Mouse (Mus musculus): Measurements from ENCODE around the gene Stat3. TPM values are rescaled to one million over a fixed set of nuclear protein-coding genes. Genes with fewer than 3 reads are reported as not detected.

Gene Stat3
- polyA plus RNA-seq, 1 experiment from 2014 or later: 45.1 TPM

DNA sequence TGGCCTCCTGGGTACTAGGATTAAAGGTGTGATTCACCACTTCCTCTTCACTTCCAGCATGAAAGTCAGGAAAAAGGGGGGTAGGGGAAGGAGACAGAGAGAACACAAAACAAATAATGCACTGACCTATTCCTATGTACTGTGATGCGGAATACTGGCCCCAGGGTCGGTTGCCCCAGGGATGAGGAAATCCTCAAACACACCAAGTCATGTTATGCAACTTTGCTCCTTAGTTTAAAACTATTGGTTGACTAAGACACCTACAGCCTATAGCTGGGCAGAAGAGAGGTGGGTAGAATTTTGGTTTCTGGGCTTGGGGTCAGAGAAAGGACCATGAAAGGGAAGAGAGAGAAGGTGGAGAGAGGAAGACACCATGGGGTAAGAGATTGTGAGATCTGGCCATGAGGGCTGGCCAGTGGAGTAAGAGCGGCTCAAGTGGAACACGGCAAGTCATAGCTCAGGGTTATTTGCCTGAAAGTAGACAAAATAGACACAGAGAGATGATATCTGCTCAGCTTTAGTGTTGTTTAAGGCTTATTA, 22.8 kb downstream of the Stat3 start:
- Histone ChIP-seq H3K27me3 (no peaks in the 10 kb centered on the region), H3K4me2 (no peak overlapping the region), H3K4me3 (replicated peaks) (no peak overlapping the region), H3K27ac (no peak overlapping the region), H3K4me1 (peaks cover 5% of the 10 kb centered on the region; the same call in 1 of the 2 replicates), H3K36me3 (peaks cover 3% of the 10 kb centered on the region; the same call in 1 of the 2 replicates), H3K9me3 (replicated peaks) (no peaks in the 10 kb centered on the region), H3K9ac (no peak overlapping the region)
- 90% methylated on average over 4 of the region's 4 CpGs for WGBS
- ATAC-seq (replicated peaks; ENCODE audit: low FRiP score): no peak

DNA sequence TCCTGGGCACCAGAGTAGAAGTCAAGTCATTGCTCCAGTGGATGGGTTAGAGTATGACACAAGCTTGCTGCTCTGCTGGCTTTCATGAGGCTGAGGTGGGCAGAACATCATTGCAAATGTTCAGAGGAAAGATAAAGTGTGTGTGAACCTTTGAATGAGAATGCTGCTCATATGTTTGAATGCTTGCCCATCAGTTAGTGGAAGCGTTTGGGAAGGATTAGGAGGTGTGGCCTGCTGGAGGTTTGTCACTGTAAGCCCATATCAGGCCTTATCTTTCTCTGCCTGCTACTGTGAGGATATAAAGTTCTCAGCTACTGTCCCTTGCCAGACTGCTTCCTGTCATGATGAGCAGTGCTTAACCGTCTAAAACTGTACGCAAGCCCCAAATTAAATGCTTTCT, 24.3 kb downstream of the Stat3 start:
- no peaks in the 10 kb centered on the region for H3K9me3 ChIP-seq (replicated peaks)
- ATAC-seq (replicated peaks; ENCODE audit: low FRiP score): no peak
- WGBS: 91% methylated on average over 3 of the region's 3 CpGs
- H3K4me2 ChIP-seq: no peak overlapping the region
- H3K27me3 ChIP-seq: no peaks in the 10 kb centered on the region
- H3K9ac ChIP-seq: no peak overlapping the region
- peaks cover 3% of the 10 kb centered on the region for H3K36me3 ChIP-seq
- no peak overlapping the region for H3K27ac ChIP-seq
- peaks cover 5% of the 10 kb centered on the region; the same call in 1 of the 2 replicates for H3K4me1 ChIP-seq
- H3K4me3 ChIP-seq (replicated peaks): no peak overlapping the region

DNA sequence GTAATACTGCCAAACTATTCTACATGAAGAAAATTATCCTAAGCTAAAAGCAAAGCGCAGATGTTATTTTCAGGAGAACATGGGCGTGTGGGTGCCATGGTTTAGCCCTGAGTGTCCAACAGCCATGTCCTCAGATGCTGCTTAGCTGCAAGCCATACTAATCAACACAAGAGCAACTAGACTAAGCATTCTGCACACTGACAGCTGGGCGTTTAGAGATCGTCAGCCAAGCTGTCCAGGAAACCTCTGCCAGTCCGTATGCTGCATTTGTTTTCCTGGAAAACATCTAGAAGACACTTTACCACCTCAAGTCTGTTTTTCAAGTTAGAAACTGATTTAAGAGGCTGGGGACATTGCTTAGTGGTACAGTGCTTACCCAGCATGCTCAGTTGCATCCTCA, 24.9 kb downstream of the Stat3 start:
- H3K9me3 ChIP-seq (replicated peaks): no peaks in the 10 kb centered on the region

DNA sequence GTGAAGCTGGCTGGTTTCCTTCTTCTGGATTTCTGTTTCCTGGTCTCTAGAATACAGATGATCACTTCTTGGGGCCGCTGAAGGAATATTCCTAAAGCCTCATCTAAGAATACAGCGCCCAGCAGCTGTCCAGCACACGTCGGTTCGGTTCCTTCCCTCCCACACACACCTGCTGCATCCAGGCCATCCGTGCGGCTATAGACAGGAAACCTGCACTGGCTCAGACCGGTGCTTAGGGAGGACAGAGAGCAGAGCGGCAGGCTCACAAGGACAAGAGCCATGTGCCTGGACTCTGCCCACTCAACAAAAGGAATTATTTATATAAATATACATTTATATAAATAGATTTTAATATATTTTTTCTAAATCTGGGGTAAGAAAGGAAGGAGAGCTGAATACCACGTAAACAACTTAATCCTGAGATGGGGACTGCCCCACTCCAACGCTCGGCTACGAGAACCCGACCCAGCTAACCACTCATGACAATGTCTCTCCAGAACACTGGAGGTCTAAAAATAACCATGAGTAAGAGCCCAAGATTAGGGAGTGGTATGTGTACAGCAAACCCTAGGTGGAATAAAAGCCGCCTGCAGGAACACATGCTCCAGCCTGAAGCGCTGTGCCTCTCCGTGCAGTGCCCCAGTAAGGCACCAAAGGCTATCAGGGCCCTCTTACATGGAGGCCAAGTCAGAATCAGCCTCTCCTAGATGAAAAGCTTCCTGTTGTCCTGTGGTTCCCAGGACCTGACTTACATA, 26.8 kb downstream of the Stat3 start:
- Histone ChIP-seq H3K9ac (no peak overlapping the region), H3K27ac (no peak overlapping the region), H3K4me1 (peaks cover 5% of the 10 kb centered on the region; the same call in 1 of the 2 replicates), H3K9me3 (replicated peaks) (no peaks in the 10 kb centered on the region), H3K4me3 (replicated peaks) (no peak overlapping the region), H3K36me3 (peaks cover 21% of the 10 kb centered on the region), H3K27me3 (no peaks in the 10 kb centered on the region), H3K4me2 (no peak overlapping the region)
- no peak for ATAC-seq (replicated peaks; ENCODE audit: low FRiP score)
- 85% methylated on average over 17 of the region's 17 CpGs for WGBS

More for the DNA sequence above, 24.9 kb downstream of the Stat3 start:
- peaks cover 8% of the 10 kb centered on the region for H3K36me3 ChIP-seq
- no peaks in the 10 kb centered on the region for H3K27me3 ChIP-seq
- ATAC-seq (replicated peaks; ENCODE audit: low FRiP score): no peak
- H3K9ac ChIP-seq: no peak overlapping the region
- no peak overlapping the region for H3K4me3 ChIP-seq (replicated peaks)
- no peak overlapping the region for H3K27ac ChIP-seq
- WGBS: 82% methylated on average over 5 of the region's 5 CpGs
- H3K4me1 ChIP-seq: peaks cover 5% of the 10 kb centered on the region; the same call in 1 of the 2 replicates
- H3K4me2 ChIP-seq: no peak overlapping the region

DNA sequence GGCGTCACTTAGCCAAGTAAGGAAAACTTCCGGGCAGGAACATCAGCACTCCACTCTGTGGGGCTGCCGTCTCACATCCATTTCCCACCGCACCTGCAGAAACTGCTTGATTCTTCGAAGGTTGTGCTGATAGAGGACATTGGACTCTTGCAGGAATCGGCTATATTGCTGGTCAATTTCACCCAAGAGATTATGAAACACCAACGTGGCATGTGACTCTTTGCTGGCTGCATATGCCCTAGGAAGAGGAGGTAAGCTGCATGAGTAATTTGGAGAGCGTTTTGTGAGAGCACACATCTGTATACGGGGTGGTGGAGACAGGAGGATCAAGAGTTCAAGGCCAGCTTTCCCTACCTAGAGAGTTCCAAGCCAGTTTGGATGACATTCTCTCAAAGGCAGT, 30.8 kb downstream of the Stat3 start:
- no peak overlapping the region for H3K4me3 ChIP-seq (replicated peaks)
- H3K4me1 ChIP-seq: peaks cover 5% of the 10 kb centered on the region; the same call in 1 of the 2 replicates
- H3K9me3 ChIP-seq (replicated peaks): no peaks in the 10 kb centered on the region
- no peak overlapping the region for H3K27ac ChIP-seq
- peaks cover 52% of the 10 kb centered on the region for H3K36me3 ChIP-seq
- no peaks in the 10 kb centered on the region for H3K27me3 ChIP-seq
- ATAC-seq (replicated peaks; ENCODE audit: low FRiP score): no peak
- 73% methylated on average over 9 of the region's 9 CpGs for WGBS
- no peak overlapping the region for H3K9ac ChIP-seq
- H3K4me2 ChIP-seq: no peak overlapping the region

GRCm38 (mm10) chr11:100908112-100908511, 31.2 kb downstream of the Stat3 start:
- Histone ChIP-seq H3K27ac (no peak overlapping the region), H3K4me1 (peaks cover 5% of the 10 kb centered on the region; the same call in 1 of the 2 replicates), H3K4me3 (replicated peaks) (no peak overlapping the region), H3K27me3 (no peaks in the 10 kb centered on the region), H3K36me3 (peaks cover 57% of the 10 kb centered on the region), H3K9me3 (replicated peaks) (no peaks in the 10 kb centered on the region), H3K9ac (no peak overlapping the region), H3K4me2 (no peak overlapping the region)
- WGBS: 56% methylated on average over 2 of the region's 2 CpGs
- no peak for ATAC-seq (replicated peaks; ENCODE audit: low FRiP score)

GRCm38 (mm10) chr11:100906885-100907284, 32.5 kb downstream of the Stat3 start:
- H3K9me3 ChIP-seq (replicated peaks): no peaks in the 10 kb centered on the region

GRCm38 (mm10) chr11:100905929-100906328, 33.4 kb downstream of the Stat3 start:
- no peak for ATAC-seq (replicated peaks; ENCODE audit: low FRiP score)

More at GRCm38 (mm10) chr11:100906885-100907284, 32.5 kb downstream of the Stat3 start:
- H3K9ac ChIP-seq: no peak overlapping the region
- no peak overlapping the region for H3K4me3 ChIP-seq (replicated peaks)
- 92% methylated on average over 4 of the region's 4 CpGs for WGBS
- ATAC-seq (replicated peaks; ENCODE audit: low FRiP score): no peak
- peaks cover 65% of the 10 kb centered on the region for H3K36me3 ChIP-seq
- no peaks in the 10 kb centered on the region for H3K27me3 ChIP-seq
- H3K4me1 ChIP-seq: no peaks in the 10 kb centered on the region
- H3K4me2 ChIP-seq: no peak overlapping the region
- no peak overlapping the region for H3K27ac ChIP-seq

GRCm38 (mm10) chr11:100904580-100905351, 34.6 kb downstream of the Stat3 start:
- Histone ChIP-seq H3K4me1 (no peaks in the 10 kb centered on the region), H3K9me3 (replicated peaks) (no peaks in the 10 kb centered on the region), H3K36me3 (peaks cover 81% of the 10 kb centered on the region), H3K4me2 (no peak overlapping the region), H3K27ac (no peak overlapping the region), H3K4me3 (replicated peaks) (no peak overlapping the region), H3K27me3 (no peaks in the 10 kb centered on the region), H3K9ac (no peak overlapping the region)
- ATAC-seq (replicated peaks; ENCODE audit: low FRiP score): no peak
- WGBS: 80% methylated on average over 19 of the region's 20 CpGs

More at GRCm38 (mm10) chr11:100905929-100906328, 33.4 kb downstream of the Stat3 start:
- Histone ChIP-seq H3K36me3 (peaks cover 74% of the 10 kb centered on the region), H3K27me3 (no peaks in the 10 kb centered on the region), H3K9me3 (replicated peaks) (no peaks in the 10 kb centered on the region), H3K4me1 (no peaks in the 10 kb centered on the region), H3K9ac (no peak overlapping the region), H3K4me2 (no peak overlapping the region), H3K27ac (no peak overlapping the region), H3K4me3 (replicated peaks) (no peak overlapping the region)
- 65% methylated on average over 1 of the region's 1 CpGs for WGBS

GRCm38 (mm10) chr11:100898441-100899199, 40.7 kb downstream of the Stat3 start:
- no peak for ATAC-seq (replicated peaks; ENCODE audit: low FRiP score)
- H3K9ac ChIP-seq: no peak overlapping the region
- H3K36me3 ChIP-seq: peaks cover 66% of the 10 kb centered on the region
- H3K9me3 ChIP-seq (replicated peaks): no peaks in the 10 kb centered on the region
- H3K4me2 ChIP-seq: no peak overlapping the region
- 75% methylated on average over 16 of the region's 16 CpGs for WGBS
- H3K4me3 ChIP-seq (replicated peaks): no peak overlapping the region
- H3K4me1 ChIP-seq: peaks cover 3% of the 10 kb centered on the region; the same call in 1 of the 2 replicates
- H3K27me3 ChIP-seq: no peaks in the 10 kb centered on the region
- no peak overlapping the region for H3K27ac ChIP-seq

DNA sequence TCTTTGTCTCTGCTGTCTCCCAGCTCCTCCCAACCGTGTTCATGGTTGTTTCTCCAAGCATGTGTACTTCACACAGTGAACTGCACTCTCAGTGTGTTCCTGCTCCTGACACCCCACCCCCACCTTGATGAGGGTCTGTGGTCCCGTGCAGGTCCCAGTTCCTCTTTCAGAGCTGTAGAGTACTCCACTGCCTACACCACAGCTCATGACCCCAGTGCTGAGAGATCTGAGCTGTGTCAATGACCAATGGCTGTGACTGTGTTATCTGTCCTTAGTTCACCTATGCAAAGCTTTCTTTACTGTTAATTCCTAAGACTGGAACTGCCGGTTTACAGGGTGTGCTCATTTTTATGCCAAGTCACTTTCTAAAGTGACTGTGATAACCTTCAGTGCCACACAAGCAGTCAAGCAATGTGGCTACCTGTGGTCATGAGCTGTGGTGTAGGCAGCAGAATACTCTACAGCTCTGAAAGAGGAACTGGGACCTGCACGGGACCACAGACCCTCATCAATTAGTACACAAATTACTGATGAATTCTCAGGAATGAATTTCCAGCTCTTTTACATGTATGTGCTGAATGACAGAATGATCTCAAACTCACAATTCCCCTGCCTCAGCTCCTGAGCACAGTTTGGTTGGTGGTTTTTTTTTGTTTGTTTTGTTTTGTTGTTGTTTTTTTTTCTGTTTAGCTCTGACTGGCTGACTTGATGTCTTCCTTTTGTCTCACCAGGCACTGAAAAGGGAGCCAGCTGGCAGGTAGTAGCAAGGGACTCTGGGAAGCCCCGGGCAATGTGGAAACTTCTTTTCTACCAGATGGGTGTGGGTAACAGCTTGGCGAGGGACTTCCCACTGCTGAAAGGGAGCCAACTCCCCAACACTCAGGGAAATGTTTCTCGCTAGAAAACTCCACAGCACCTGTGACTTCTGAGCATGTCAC, 41.8 kb downstream of the Stat3 start:
- peaks cover 4% of the 10 kb centered on the region; the same call in 1 of the 2 replicates for H3K4me1 ChIP-seq
- H3K4me2 ChIP-seq: no peak overlapping the region
- H3K27ac ChIP-seq: no peak overlapping the region
- 81% methylated on average over 7 of the region's 7 CpGs for WGBS
- no peak overlapping the region for H3K4me3 ChIP-seq (replicated peaks)
- no peak overlapping the region for H3K9ac ChIP-seq
- no peaks in the 10 kb centered on the region for H3K9me3 ChIP-seq (replicated peaks)
- H3K36me3 ChIP-seq: peaks cover 65% of the 10 kb centered on the region
- no peaks in the 10 kb centered on the region for H3K27me3 ChIP-seq
- no peak for ATAC-seq (replicated peaks; ENCODE audit: low FRiP score)
